Mouse (Mus musculus): ENCODE data around the gene Abcg5. TPM values are rescaled to one million over a fixed set of nuclear protein-coding genes. Genes with fewer than 3 reads are reported as not detected.

Abcg5 gene
- polyA plus RNA-seq, 1 experiment from 2014 or later: 1.2 TPM

- DNase-seq: no peak
- 88% methylated on average over 6 of the region's 6 CpGs for WGBS
- Histone ChIP-seq H3K27ac (replicated peaks; ENCODE audit: low read depth, low read length) (no peak overlapping the region), H3K4me2 (ENCODE audit: low read length) (no peak overlapping the region), H3K9ac (replicated peaks; ENCODE audit: low read length) (no peak overlapping the region), H3K36me3 (ENCODE audit: control insufficient read depth, insufficient read depth, low read length) (no peaks in the 10 kb centered on the region), H3K27me3 (ENCODE audit: control insufficient read depth, insufficient read depth, low read length) (no peaks in the 10 kb centered on the region), H3K9me3 (ENCODE audit: control insufficient read depth, low read length) (no peaks in the 10 kb centered on the region), H3K4me1 (ENCODE audit: control insufficient read depth, insufficient read depth, low read length) (no peaks in the 10 kb centered on the region), H3K4me3 (replicated peaks; ENCODE audit: low read depth, low read length) (no peak overlapping the region)
- ATAC-seq (ENCODE audit: low FRiP score, low TSS enrichment): no peak
Measured at GRCm38 (mm10) chr17:84620610-84621009, 62.2 kb downstream of the Abcg5 start.

- no peak overlapping the region for H3K4me3 ChIP-seq (replicated peaks; ENCODE audit: low read depth, low read length)
- H3K36me3 ChIP-seq (ENCODE audit: control insufficient read depth, insufficient read depth, low read length): no peaks in the 10 kb centered on the region
- no peak overlapping the region for H3K27ac ChIP-seq (replicated peaks; ENCODE audit: low read depth, low read length)
- no peaks in the 10 kb centered on the region for H3K4me1 ChIP-seq (ENCODE audit: control insufficient read depth, insufficient read depth, low read length)
- no peak overlapping the region for H3K9ac ChIP-seq (replicated peaks; ENCODE audit: low read length)
- DNase-seq: no peak
- no peaks in the 10 kb centered on the region for H3K9me3 ChIP-seq (ENCODE audit: control insufficient read depth, low read length)
- no peak for ATAC-seq (ENCODE audit: low FRiP score, low TSS enrichment)
- H3K27me3 ChIP-seq (ENCODE audit: control insufficient read depth, insufficient read depth, low read length): no peaks in the 10 kb centered on the region
- H3K4me2 ChIP-seq (ENCODE audit: low read length): no peak overlapping the region
- 83% methylated on average over 3 of the region's 3 CpGs for WGBS
Measured at GRCm38 (mm10) chr17:84620076-84620475, 62.7 kb downstream of the Abcg5 start.

GRCm38 (mm10) chr17:84619112-84619511 lies 63.7 kb downstream of the Abcg5 start:
- no peaks in the 10 kb centered on the region for H3K27me3 ChIP-seq (ENCODE audit: control insufficient read depth, insufficient read depth, low read length)
- H3K4me1 ChIP-seq (ENCODE audit: control insufficient read depth, insufficient read depth, low read length): no peaks in the 10 kb centered on the region
- no peak overlapping the region for H3K4me3 ChIP-seq (replicated peaks; ENCODE audit: low read depth, low read length)
- whole genome bisulfite sequencing: 87% methylated on average over 7 of the region's 7 CpGs
- H3K4me2 ChIP-seq (ENCODE audit: low read length): no peak overlapping the region
- no peaks in the 10 kb centered on the region for H3K9me3 ChIP-seq (ENCODE audit: control insufficient read depth, low read length)
- no peak for ATAC-seq (ENCODE audit: low FRiP score, low TSS enrichment)
- no peak for DNase-seq
- no peaks in the 10 kb centered on the region for H3K36me3 ChIP-seq (ENCODE audit: control insufficient read depth, insufficient read depth, low read length)
- no peak overlapping the region for H3K27ac ChIP-seq (replicated peaks; ENCODE audit: low read depth, low read length)
- H3K9ac ChIP-seq (replicated peaks; ENCODE audit: low read length): no peak overlapping the region

GRCm38 (mm10) chr17:84617953-84618352 lies 64.9 kb downstream of the Abcg5 start:
- no peaks in the 10 kb centered on the region for H3K36me3 ChIP-seq (ENCODE audit: control insufficient read depth, insufficient read depth, low read length)
- no peaks in the 10 kb centered on the region for H3K4me1 ChIP-seq (ENCODE audit: control insufficient read depth, insufficient read depth, low read length)
- H3K4me3 ChIP-seq (replicated peaks; ENCODE audit: low read depth, low read length): no peak overlapping the region
- DNase-seq: no peak
- H3K27ac ChIP-seq (replicated peaks; ENCODE audit: low read depth, low read length): no peak overlapping the region
- no peak for ATAC-seq (ENCODE audit: low FRiP score, low TSS enrichment)
- H3K4me2 ChIP-seq (ENCODE audit: low read length): no peak overlapping the region
- no peaks in the 10 kb centered on the region for H3K27me3 ChIP-seq (ENCODE audit: control insufficient read depth, insufficient read depth, low read length)
- no peaks in the 10 kb centered on the region for H3K9me3 ChIP-seq (ENCODE audit: control insufficient read depth, low read length)
- 92% methylated on average over 6 of the region's 6 CpGs for WGBS
- H3K9ac ChIP-seq (replicated peaks; ENCODE audit: low read length): no peak overlapping the region

GRCm38 (mm10) chr17:84616526-84617074 lies 66.2 kb downstream of the Abcg5 start:
- WGBS: 88% methylated on average over 6 of the region's 6 CpGs
- Histone ChIP-seq H3K27me3 (ENCODE audit: control insufficient read depth, insufficient read depth, low read length) (no peaks in the 10 kb centered on the region), H3K9me3 (ENCODE audit: control insufficient read depth, low read length) (no peaks in the 10 kb centered on the region), H3K4me1 (ENCODE audit: control insufficient read depth, insufficient read depth, low read length) (no peaks in the 10 kb centered on the region), H3K4me3 (replicated peaks; ENCODE audit: low read depth, low read length) (no peak overlapping the region), H3K27ac (replicated peaks; ENCODE audit: low read depth, low read length) (no peak overlapping the region), H3K9ac (replicated peaks; ENCODE audit: low read length) (no peak overlapping the region), H3K36me3 (ENCODE audit: control insufficient read depth, insufficient read depth, low read length) (no peaks in the 10 kb centered on the region), H3K4me2 (ENCODE audit: low read length) (no peak overlapping the region)
- DNase-seq (no peak), ATAC-seq (ENCODE audit: low FRiP score, low TSS enrichment) (no peak)

- WGBS: 85% methylated on average over 11 of the region's 11 CpGs
- DNase-seq: no peak
- no peak overlapping the region for H3K4me3 ChIP-seq (replicated peaks; ENCODE audit: low read depth, low read length)
- H3K27me3 ChIP-seq (ENCODE audit: control insufficient read depth, insufficient read depth, low read length): no peaks in the 10 kb centered on the region
- H3K27ac ChIP-seq (replicated peaks; ENCODE audit: low read depth, low read length): no peak overlapping the region
- H3K4me2 ChIP-seq (ENCODE audit: low read length): no peak overlapping the region
- H3K4me1 ChIP-seq (ENCODE audit: control insufficient read depth, insufficient read depth, low read length): no peaks in the 10 kb centered on the region
- no peak for ATAC-seq (ENCODE audit: low FRiP score, low TSS enrichment)
- no peak overlapping the region for H3K9ac ChIP-seq (replicated peaks; ENCODE audit: low read length)
- no peaks in the 10 kb centered on the region for H3K9me3 ChIP-seq (ENCODE audit: control insufficient read depth, low read length)
- H3K36me3 ChIP-seq (ENCODE audit: control insufficient read depth, insufficient read depth, low read length): no peaks in the 10 kb centered on the region
Measured at GRCm38 (mm10) chr17:84615811-84616210, 67.0 kb downstream of the Abcg5 start.

- Histone ChIP-seq H3K9ac (replicated peaks; ENCODE audit: low read length) (no peak overlapping the region), H3K36me3 (ENCODE audit: control insufficient read depth, insufficient read depth, low read length) (no peaks in the 10 kb centered on the region), H3K4me3 (replicated peaks; ENCODE audit: low read depth, low read length) (no peak overlapping the region), H3K4me2 (ENCODE audit: low read length) (no peak overlapping the region), H3K27ac (replicated peaks; ENCODE audit: low read depth, low read length) (no peak overlapping the region), H3K9me3 (ENCODE audit: control insufficient read depth, low read length) (no peaks in the 10 kb centered on the region), H3K27me3 (ENCODE audit: control insufficient read depth, insufficient read depth, low read length) (no peaks in the 10 kb centered on the region), H3K4me1 (ENCODE audit: control insufficient read depth, insufficient read depth, low read length) (no peaks in the 10 kb centered on the region)
- no peak for ATAC-seq (ENCODE audit: low FRiP score, low TSS enrichment)
- no peak for DNase-seq
- WGBS: 87% methylated on average over 7 of the region's 7 CpGs
Measured at GRCm38 (mm10) chr17:84611971-84612370, 70.8 kb downstream of the Abcg5 start.

GRCm38 (mm10) chr17:84611500-84611899 lies 71.3 kb downstream of the Abcg5 start:
- no peaks in the 10 kb centered on the region for H3K36me3 ChIP-seq (ENCODE audit: control insufficient read depth, insufficient read depth, low read length)
- H3K4me3 ChIP-seq (replicated peaks; ENCODE audit: low read depth, low read length): no peak overlapping the region
- no peak overlapping the region for H3K4me2 ChIP-seq (ENCODE audit: low read length)
- H3K9ac ChIP-seq (replicated peaks; ENCODE audit: low read length): no peak overlapping the region
- ATAC-seq (ENCODE audit: low FRiP score, low TSS enrichment): no peak
- WGBS: 88% methylated on average over 9 of the region's 9 CpGs
- DNase-seq: no peak
- H3K9me3 ChIP-seq (ENCODE audit: control insufficient read depth, low read length): no peaks in the 10 kb centered on the region
- H3K27ac ChIP-seq (replicated peaks; ENCODE audit: low read depth, low read length): no peak overlapping the region
- H3K4me1 ChIP-seq (ENCODE audit: control insufficient read depth, insufficient read depth, low read length): no peaks in the 10 kb centered on the region
- no peaks in the 10 kb centered on the region for H3K27me3 ChIP-seq (ENCODE audit: control insufficient read depth, insufficient read depth, low read length)

- H3K4me3 ChIP-seq (replicated peaks; ENCODE audit: low read depth, low read length): no peak overlapping the region
- no peaks in the 10 kb centered on the region for H3K27me3 ChIP-seq (ENCODE audit: control insufficient read depth, insufficient read depth, low read length)
- WGBS: 81% methylated on average over 4 of the region's 4 CpGs
- no peak overlapping the region for H3K4me2 ChIP-seq (ENCODE audit: low read length)
- no peak overlapping the region for H3K27ac ChIP-seq (replicated peaks; ENCODE audit: low read depth, low read length)
- H3K4me1 ChIP-seq (ENCODE audit: control insufficient read depth, insufficient read depth, low read length): no peaks in the 10 kb centered on the region
- H3K9ac ChIP-seq (replicated peaks; ENCODE audit: low read length): no peak overlapping the region
- H3K9me3 ChIP-seq (ENCODE audit: control insufficient read depth, low read length): no peaks in the 10 kb centered on the region
- DNase-seq: no peak
- no peak for ATAC-seq (ENCODE audit: low FRiP score, low TSS enrichment)
- no peaks in the 10 kb centered on the region for H3K36me3 ChIP-seq (ENCODE audit: control insufficient read depth, insufficient read depth, low read length)
Measured at GRCm38 (mm10) chr17:84608606-84609005, 74.2 kb downstream of the Abcg5 start.

Data from midbrain, embryonic 14.5 days (tissue).